Mouse (Mus musculus) heart, adult 9 months (tissue): ENCODE measurements at regions not wholly inside any gene's neighbourhood (a gene's known extent, or its start where the extent isn't known, plus 50 kb on each side); places are given as distances from the start of the nearest gene placed in this dataset.
A peak's percentile ranks its signal among the peaks of the same experiment; 100 is the strongest.
"Not testable (repeated sequence)": the region's sequence is repeated elsewhere in the genome, so short reads cannot be mapped to it uniquely, and the experiment has no call there.

Source experiments
- DNase-seq, 2 experiments: peaks; one replicate each; pipeline ENCODE4 v3.0.0; 2022; ENCODE audit warnings: low spot score in 2 of 2

- DNase-seq = no peak
Observed at GRCm38 (mm10) chr9:33436459-33436858, 800.4 kb downstream of the Ets1 start.

GRCm38 (mm10) chr9:33442266-33442665 is 806.2 kb downstream of the Ets1 start:
- no peak for DNase-seq

- DNase-seq = no peak
Observed at GRCm38 (mm10) chr9:33445902-33446301, 809.9 kb downstream of the Ets1 start.

GRCm38 (mm10) chr9:33475106-33475505 is 839.1 kb downstream of the Ets1 start:
- DNase-seq = no peak

GRCm38 (mm10) chr9:33482845-33483540 is 847.0 kb downstream of the Ets1 start:
- DNase-seq = no peak

GRCm38 (mm10) chr9:33483541-33483846 is 847.5 kb downstream of the Ets1 start:
- DNase-seq = no peak

GRCm38 (mm10) chr9:33533101-33533810 is 897.2 kb downstream of the Ets1 start:
- DNase-seq = no peak

- DNase-seq = no peak
Observed at GRCm38 (mm10) chr9:33543301-33543700, 907.3 kb downstream of the Ets1 start.

- DNase-seq = no peak
Observed at GRCm38 (mm10) chr9:33546126-33546737, 910.2 kb downstream of the Ets1 start.

GRCm38 (mm10) chr9:33549395-33549794 is 913.4 kb downstream of the Ets1 start:
- DNase-seq = peak; percentile 19 to 21

GRCm38 (mm10) chr9:33571990-33572389 is 913.7 kb upstream of the Kirrel3 start:
- no peak for DNase-seq

GRCm38 (mm10) chr9:33611511-33611910 is 874.2 kb upstream of the Kirrel3 start:
- DNase-seq = no peak

- no peak for DNase-seq
Observed at GRCm38 (mm10) chr9:33624378-33624777, 861.3 kb upstream of the Kirrel3 start.

GRCm38 (mm10) chr9:33629731-33630473 is 855.8 kb upstream of the Kirrel3 start:
- DNase-seq = no peak

GRCm38 (mm10) chr9:33662978-33663377 is 822.7 kb upstream of the Kirrel3 start:
- no peak for DNase-seq

- peak; percentile 17 to 29 for DNase-seq
Observed at GRCm38 (mm10) chr9:33681129-33681528, 804.6 kb upstream of the Kirrel3 start.

- DNase-seq = no peak
Observed at GRCm38 (mm10) chr9:33691731-33692130, 794.0 kb upstream of the Kirrel3 start.

GRCm38 (mm10) chr9:33717614-33718013 is 768.1 kb upstream of the Kirrel3 start:
- DNase-seq = no peak

GRCm38 (mm10) chr9:33724811-33725210 is 760.9 kb upstream of the Kirrel3 start:
- no peak for DNase-seq

GRCm38 (mm10) chr9:33728058-33728457 is 757.6 kb upstream of the Kirrel3 start:
- not testable (repeated sequence) for DNase-seq

GRCm38 (mm10) chr9:33760701-33761100 is 725.0 kb upstream of the Kirrel3 start:
- DNase-seq = no peak

GRCm38 (mm10) chr9:33766235-33766634 is 719.5 kb upstream of the Kirrel3 start:
- no peak for DNase-seq
